In genomic region chr4:68487993-68488392, GRCm38 (mm10) we compare ENCODE assay signal across 16 mouse cellular contexts.
DNase-seq lines count a peak whose midpoint lies in the region; ATAC-seq and TF ChIP-seq lines count a peak whose summit lies in the region.
"Had no signal": no experiment of that assay in that cellular context is flagged by ENCODE, and none has a peak within 500 bp of the region (broad histone marks: within the 10 kb centered on the region; RNA-seq: fewer than 3 reads in every experiment).

No protein-coding gene starts in this region.

- no peak overlapping the region for H3K4me3 ChIP-seq in hindbrain, embryonic 11.5 days (ENCODE audit: low read depth, low read length)
- H3K4me3 ChIP-seq in midbrain, embryonic 10.5 days, result no peak overlapping the region
- no peak overlapping the region for H3K4me3 ChIP-seq in neural tube, embryonic 12.5 days
- no peak overlapping the region for H3K4me3 ChIP-seq in thymus, adult 2 months (ENCODE audit: control insufficient read depth, insufficient read depth, low read length)
- no peak overlapping the region for H3K4me3 ChIP-seq in kidney, embryonic 14.5 days (ENCODE audit: low read length)
- H3K4me3 ChIP-seq: forebrain, embryonic 13.5 days; megakaryocyte, embryonic 14.5 days had no signal

- H3K9ac ChIP-seq in hindbrain, embryonic 11.5 days (ENCODE audit: low read depth, low read length), result no peak overlapping the region
- H3K9ac ChIP-seq in neural tube, embryonic 12.5 days, result no peak overlapping the region
- H3K9ac ChIP-seq in kidney, embryonic 14.5 days (ENCODE audit: low read depth, low read length), result no peak overlapping the region
- H3K9ac ChIP-seq: forebrain, embryonic 13.5 days had no signal

- 44% methylated on average over 4 of the region's 4 CpGs for WGBS in hindbrain, embryonic 11.5 days
- WGBS in midbrain, embryonic 10.5 days, result 51% methylated on average over 4 of the region's 4 CpGs
- WGBS in neural tube, embryonic 12.5 days, result 24% methylated on average over 4 of the region's 4 CpGs
- 96% methylated on average over 4 of the region's 4 CpGs for WGBS in thymus, adult 2 months
- WGBS in kidney, embryonic 14.5 days, result 86% methylated on average over 4 of the region's 4 CpGs

- no peak overlapping the region for H3K4me2 ChIP-seq in hindbrain, embryonic 11.5 days (replicated peaks; ENCODE audit: low read depth, low read length)
- no peak overlapping the region for H3K4me2 ChIP-seq in neural tube, embryonic 12.5 days (replicated peaks)
- H3K4me2 ChIP-seq in kidney, embryonic 14.5 days (replicated peaks; ENCODE audit: low read depth, low read length), result no peak overlapping the region
- H3K4me2 ChIP-seq: forebrain, embryonic 13.5 days had no signal

- no peaks in the 10 kb centered on the region for H3K4me1 ChIP-seq in hindbrain, embryonic 11.5 days (replicated peaks; ENCODE audit: control insufficient read depth, insufficient read depth, low read length)
- peaks cover 3% of the 10 kb centered on the region; the same call in 1 of the 2 replicates for H3K4me1 ChIP-seq in midbrain, embryonic 10.5 days
- no peaks in the 10 kb centered on the region for H3K4me1 ChIP-seq in neural tube, embryonic 12.5 days
- no peaks in the 10 kb centered on the region for H3K4me1 ChIP-seq in thymus, adult 2 months (replicated peaks; ENCODE audit: control insufficient read depth, insufficient read depth, low read length)
- no peaks in the 10 kb centered on the region for H3K4me1 ChIP-seq in kidney, embryonic 14.5 days (ENCODE audit: control insufficient read depth, insufficient read depth, low read length)
- H3K4me1 ChIP-seq: forebrain, embryonic 13.5 days; megakaryocyte, embryonic 14.5 days had no signal

- no peak for TF ChIP-seq POLR2A in thymus, adult 2 months (IDR thresholded peaks at IDR 0.05; ENCODE audit: control insufficient read depth, extremely low read depth, insufficient read depth, low read length, poor library complexity)

- no peak overlapping the region for H3K27ac ChIP-seq in hindbrain, embryonic 11.5 days (ENCODE audit: low read depth, low read length)
- H3K27ac ChIP-seq in midbrain, embryonic 10.5 days (replicated peaks), result no peak overlapping the region
- H3K27ac ChIP-seq in neural tube, embryonic 12.5 days, result no peak overlapping the region
- H3K27ac ChIP-seq in thymus, adult 2 months (ENCODE audit: control insufficient read depth, insufficient read depth, low read length), result no peak overlapping the region
- no peak overlapping the region for H3K27ac ChIP-seq in kidney, embryonic 14.5 days (ENCODE audit: low read depth, low read length)
- H3K27ac ChIP-seq: forebrain, embryonic 13.5 days had no signal

- ATAC-seq in hindbrain, embryonic 11.5 days (ENCODE audit: low FRiP score), result peak; percentile 84
- peak; percentile 87 for ATAC-seq in neural tube, embryonic 12.5 days (ENCODE audit: low FRiP score, low read depth)
- no peak for ATAC-seq in kidney, embryonic 14.5 days (ENCODE audit: low FRiP score, low TSS enrichment)
- ATAC-seq: forebrain, embryonic 13.5 days had no signal

- H3K36me3 ChIP-seq in hindbrain, embryonic 11.5 days (ENCODE audit: control insufficient read depth, insufficient read depth, low read length), result no peaks in the 10 kb centered on the region
- no peaks in the 10 kb centered on the region for H3K36me3 ChIP-seq in midbrain, embryonic 10.5 days
- H3K36me3 ChIP-seq in neural tube, embryonic 12.5 days, result no peaks in the 10 kb centered on the region
- no peaks in the 10 kb centered on the region for H3K36me3 ChIP-seq in thymus, adult 2 months (ENCODE audit: control insufficient read depth, insufficient read depth, low read length)
- H3K36me3 ChIP-seq in kidney, embryonic 14.5 days (ENCODE audit: control insufficient read depth, insufficient read depth, low read length), result no peaks in the 10 kb centered on the region

- no peaks in the 10 kb centered on the region for H3K27me3 ChIP-seq in hindbrain, embryonic 11.5 days (ENCODE audit: control insufficient read depth, insufficient read depth, low read length)
- no peaks in the 10 kb centered on the region for H3K27me3 ChIP-seq in midbrain, embryonic 10.5 days (ENCODE audit: low read depth, poor library complexity, severe bottlenecking)
- H3K27me3 ChIP-seq in neural tube, embryonic 12.5 days (replicated peaks), result no peaks in the 10 kb centered on the region
- no peaks in the 10 kb centered on the region for H3K27me3 ChIP-seq in thymus, adult 2 months (ENCODE audit: control insufficient read depth, insufficient read depth, low read length)
- H3K27me3 ChIP-seq in kidney, embryonic 14.5 days (ENCODE audit: control insufficient read depth, insufficient read depth, low read length), result no peaks in the 10 kb centered on the region
- H3K27me3 ChIP-seq: forebrain, embryonic 13.5 days; megakaryocyte, embryonic 14.5 days had no signal

- no peak for TF ChIP-seq CTCF in thymus, adult 2 months (IDR thresholded peaks at IDR 0.05; ENCODE audit: borderline replicate concordance, control insufficient read depth, extremely low read depth, insufficient read depth, low read length, poor library complexity)

- H3K9me3 ChIP-seq in hindbrain, embryonic 11.5 days (ENCODE audit: control insufficient read depth, low read length), result no peaks in the 10 kb centered on the region
- no peaks in the 10 kb centered on the region for H3K9me3 ChIP-seq in midbrain, embryonic 10.5 days (replicated peaks)
- no peaks in the 10 kb centered on the region for H3K9me3 ChIP-seq in neural tube, embryonic 12.5 days
- H3K9me3 ChIP-seq in kidney, embryonic 14.5 days (ENCODE audit: control insufficient read depth, low read length), result no peaks in the 10 kb centered on the region
- H3K9me3 ChIP-seq: forebrain, embryonic 13.5 days; megakaryocyte, embryonic 14.5 days had no signal

- DNase-seq in cerebellum, postnatal 10 days, result peak; percentile 67 to 76
- no peak for DNase-seq in cerebellum, postnatal 36 days
- DNase-seq in hindbrain, embryonic 11.5 days (ENCODE audit: low spot score), result peak; percentile 56
- DNase-seq in midbrain, embryonic 10.5 days (ENCODE audit: low spot score), result peak; percentile 29
- no peak for DNase-seq in thymus, adult 2 months
- DNase-seq in layer of hippocampus, postnatal 14 days (ENCODE audit: low spot score in 2 of 2), result no peak
- DNase-seq: cerebellum, adult 11 months; heart, adult 11 months; kidney, adult 18-20 months; kidney, postnatal 25 days; layer of hippocampus, adult 9-11 months; lung, postnatal 10 days had no signal

Comparison
In these comparisons a context has a peak if more than half of its experiments do, and no peak if none do; other contexts are left out.
1. DNase-seq: peak in cerebellum, postnatal 10 days (2 of 2), hindbrain, embryonic 11.5 days (single experiment) and midbrain, embryonic 10.5 days (single experiment); none in cerebellum, postnatal 36 days (0 of 2), thymus, adult 2 months (single experiment) and layer of hippocampus, postnatal 14 days (0 of 2).